Mouse (Mus musculus): Measurements from ENCODE around the gene Ly6g5b.
"Not testable (repeated sequence)": the region's sequence is repeated elsewhere in the genome, so short reads cannot be mapped to it uniquely, and the experiment has no call there.

Ly6g5b gene

DNA sequence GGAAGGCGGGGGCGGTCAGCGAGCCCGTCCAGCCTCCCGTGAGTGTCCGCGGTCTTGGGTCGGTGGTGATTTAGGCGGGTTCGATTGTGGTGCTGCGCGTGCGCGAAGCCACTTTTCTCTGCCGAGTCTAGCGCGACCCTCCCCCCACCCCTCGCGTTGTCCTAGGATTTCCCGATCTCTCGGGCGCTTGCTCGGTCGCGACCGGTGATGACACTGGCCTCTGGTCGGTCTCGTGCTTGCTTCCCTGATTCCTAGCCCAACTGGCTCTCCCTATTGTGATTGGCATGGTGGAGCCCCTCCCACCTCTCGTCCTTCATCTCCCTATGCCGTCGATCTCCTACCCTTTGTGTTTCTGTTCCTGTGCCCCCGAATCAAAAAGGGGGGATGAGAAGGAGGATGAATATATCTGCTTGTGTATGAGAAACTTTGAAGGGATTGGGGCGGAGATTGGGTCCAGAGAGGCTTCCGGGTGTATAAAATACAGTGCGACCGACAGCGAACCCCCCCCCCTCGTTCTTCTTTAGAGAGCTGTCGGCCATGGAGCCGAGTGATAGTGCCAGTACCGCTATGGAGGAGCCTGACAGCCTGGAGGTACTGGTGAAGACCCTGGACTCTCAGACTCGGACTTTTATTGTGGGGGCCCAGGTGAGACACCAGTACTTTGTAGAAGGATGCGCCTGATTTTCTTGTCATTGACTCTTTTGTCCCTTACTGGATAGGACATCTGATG, 20.5 kb upstream of the Ly6g5b start:
- DNase-seq = no peak

DNA sequence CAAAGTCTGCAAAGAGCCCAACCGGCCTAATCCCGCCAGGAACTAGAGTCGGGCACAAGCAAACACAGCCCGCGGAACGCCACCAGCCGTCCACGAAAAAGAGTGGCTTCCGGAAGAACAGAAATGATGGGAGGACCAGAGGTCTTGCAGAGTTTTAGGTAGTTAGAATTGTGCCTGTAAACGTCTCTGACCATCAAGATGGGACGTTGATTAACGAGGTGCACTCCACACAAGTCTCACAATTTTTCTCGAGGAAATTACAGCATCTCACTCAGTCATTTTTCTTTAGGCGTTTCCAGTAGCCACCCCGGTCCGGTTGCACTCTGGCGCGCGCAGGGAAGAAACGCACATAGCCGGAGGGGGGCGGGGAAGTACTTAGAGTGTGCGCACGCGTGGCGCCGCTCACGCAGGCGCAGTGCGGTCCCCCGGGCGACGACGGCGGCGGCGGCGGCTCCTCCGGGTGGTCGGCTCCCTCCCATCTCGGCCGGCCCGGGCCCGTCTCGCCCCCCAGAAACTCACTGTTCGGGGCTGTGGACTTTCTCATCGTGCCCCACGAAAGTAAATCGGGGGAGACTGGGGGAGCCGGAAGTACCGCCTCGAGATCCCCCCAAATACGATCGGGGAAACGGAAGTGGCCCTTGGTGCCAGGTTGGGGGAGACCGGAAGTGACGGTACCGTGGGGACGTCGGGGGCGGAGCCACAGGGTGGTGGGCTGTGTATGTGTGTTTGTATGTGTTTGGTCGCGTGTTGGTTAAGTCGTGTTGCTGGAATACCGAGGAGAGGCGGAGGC, 19.8 kb upstream of the Ly6g5b start, which contains the start of gene Bag6:
TSS of gene Bag6 (plus strand) at position 378 of the 790 bp plus-strand sequence.
- peak; percentile 97 for DNase-seq

DNA sequence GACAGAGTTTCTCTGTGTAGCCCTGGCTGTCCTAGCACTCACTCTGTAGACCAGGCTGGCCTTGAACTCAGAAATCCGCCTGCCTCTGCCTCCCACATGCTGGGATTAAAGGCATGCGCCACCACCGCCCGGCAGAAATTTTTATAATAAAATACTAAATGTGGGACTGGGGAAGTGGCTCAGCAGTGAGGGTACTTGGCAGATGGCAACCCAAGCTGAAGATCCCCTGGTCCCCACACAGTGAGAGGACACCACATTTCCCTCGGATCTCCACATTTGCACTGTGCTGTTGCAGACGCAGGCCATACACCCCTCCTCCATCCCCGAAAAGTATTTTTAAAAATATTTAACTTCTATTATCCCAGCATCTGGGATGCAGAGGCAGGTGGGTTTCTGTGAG, 18.3 kb upstream of the Ly6g5b start:
- no peak for DNase-seq

DNA sequence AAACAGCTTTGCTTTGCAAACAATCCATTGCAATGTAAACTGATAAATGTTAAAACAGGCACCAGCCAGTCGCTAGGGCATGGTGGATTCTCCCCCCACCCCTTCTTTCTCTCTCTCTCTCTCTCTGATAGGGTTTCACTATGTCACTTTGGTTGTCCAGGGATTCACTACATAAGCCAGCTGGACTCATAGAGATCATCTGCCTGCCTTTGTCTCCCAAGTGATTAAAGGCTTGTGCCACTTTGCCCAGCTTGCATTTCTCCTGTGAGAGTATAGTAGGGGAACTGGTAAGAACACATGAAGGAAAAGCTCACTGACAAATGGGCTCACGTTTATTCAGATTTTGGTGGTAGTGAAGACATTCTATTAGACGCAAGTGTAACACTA, 16.9 kb upstream of the Ly6g5b start:
- peak; percentile 63 for DNase-seq

DNA sequence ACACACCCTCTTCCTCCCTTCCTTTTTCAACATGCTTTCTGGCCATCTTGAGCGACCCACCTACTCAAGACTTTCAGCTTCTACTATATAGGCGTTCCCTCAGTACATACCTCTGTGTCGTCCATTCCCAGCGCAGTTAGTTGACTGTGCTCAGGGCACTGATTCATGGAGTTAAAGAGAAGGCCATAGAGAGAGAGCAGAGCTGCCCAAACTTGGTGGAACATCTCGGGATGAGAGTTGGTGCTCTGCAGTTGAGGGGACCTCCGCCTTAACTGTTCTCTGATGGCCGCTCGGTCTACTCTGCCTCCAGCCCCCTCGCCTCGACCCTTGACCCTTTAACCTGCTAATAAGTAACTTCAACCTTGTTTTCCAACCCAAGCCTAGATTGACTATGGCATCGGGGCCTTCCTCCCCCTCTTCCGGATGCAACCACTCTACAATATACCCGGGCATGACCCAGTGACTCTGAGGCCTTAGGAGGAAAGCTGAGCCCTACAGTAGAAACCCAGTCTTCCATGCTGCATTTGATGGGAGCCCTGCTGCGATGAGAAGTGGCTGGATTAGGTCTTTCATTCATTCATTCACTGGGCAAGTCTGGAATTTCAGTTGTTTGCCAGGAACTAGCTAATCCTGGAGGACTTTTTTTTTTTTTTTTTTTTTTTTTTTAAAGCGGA, 16.4 kb upstream of the Ly6g5b start, which contains the start of gene Apom:
TSS of gene Apom (minus strand) at position 551 of the 674 bp plus-strand sequence.
- no peak for DNase-seq

DNA sequence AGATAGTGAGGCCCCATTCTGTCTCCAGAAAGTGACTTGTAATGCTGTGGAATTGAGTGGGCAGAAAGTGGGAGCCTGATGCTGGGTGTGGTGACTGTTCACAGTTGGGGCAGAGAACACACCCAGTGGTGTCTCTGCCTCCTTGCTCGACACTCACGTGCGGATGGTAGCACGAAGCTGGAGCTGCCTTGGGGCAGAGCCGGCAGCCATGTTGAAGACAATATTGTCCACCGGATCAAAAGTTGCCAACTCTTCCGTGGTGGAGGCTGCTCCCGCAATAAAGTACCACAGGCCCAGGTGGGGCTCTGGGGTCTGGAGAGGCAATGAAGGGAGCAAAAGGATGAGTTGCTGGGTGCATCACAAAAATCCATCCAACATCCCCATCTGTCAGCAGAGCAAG, 15.8 kb upstream of the Ly6g5b start:
- no peak for DNase-seq

DNA sequence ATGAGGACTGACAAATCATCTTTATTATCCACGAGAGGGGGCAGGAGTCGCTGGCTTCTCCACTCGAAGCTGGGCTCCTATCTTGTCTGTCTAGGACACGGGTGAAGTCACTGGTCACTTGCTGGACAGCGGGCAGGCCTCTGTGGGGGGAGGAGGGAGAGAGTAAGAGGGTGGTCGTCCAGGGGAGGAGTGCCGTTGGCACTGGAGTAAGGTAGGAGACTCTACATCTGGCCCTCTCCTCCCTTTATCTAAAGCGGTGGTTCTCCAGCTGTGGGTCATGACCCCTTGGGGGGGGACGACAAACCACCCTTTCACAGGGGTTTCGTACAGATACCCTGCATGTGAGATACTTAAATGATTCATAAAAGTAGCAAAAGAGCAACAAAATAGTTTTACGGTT, 13.8 kb upstream of the Ly6g5b start:
- no peak for DNase-seq

DNA sequence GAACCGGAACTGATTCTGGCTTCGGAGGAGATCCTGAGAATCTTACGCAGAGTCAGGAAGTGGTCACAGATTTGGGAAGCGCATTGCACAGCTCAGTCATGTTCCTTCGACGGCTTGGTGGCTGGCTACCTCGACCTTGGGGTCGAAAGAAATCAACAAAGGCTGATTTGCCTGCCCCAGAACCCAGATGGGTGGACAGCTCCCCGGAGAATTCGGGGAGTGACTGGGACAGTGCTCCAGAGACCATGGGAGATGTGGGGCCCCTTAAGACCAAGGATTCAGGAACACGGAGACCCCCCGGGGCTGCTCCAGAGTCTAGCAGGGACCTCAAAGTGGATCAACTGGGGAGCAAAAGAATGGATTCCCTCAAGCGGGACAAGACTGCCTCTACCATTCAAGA, 11.8 kb upstream of the Ly6g5b start:
- no peak for DNase-seq

DNA sequence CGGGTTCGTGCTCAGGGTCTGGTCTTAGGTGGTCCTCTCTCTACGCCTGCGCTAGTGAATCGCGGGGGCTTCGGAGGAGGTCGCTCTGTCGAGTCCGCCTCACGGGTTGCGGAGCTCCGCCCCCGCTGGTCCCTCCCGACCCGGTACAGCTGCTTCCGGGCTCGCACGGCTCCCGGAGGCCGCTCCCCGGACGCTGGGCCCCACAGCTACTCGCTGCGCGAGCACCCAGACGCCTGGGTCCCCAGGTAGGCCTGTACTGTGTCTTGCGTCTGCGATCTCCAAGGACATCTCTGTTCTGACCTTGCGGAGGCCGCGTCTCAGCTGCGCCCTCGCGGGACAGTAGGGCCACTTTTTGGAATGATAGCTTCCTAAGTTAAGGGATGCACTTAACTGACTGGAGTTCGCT, 11.0 kb upstream of the Ly6g5b start, which contains the start of gene D17H6S53E:
TSS of gene D17H6S53E (plus strand) at position 168 of the 406 bp plus-strand sequence.
- DNase-seq = peak; percentile 82

DNA sequence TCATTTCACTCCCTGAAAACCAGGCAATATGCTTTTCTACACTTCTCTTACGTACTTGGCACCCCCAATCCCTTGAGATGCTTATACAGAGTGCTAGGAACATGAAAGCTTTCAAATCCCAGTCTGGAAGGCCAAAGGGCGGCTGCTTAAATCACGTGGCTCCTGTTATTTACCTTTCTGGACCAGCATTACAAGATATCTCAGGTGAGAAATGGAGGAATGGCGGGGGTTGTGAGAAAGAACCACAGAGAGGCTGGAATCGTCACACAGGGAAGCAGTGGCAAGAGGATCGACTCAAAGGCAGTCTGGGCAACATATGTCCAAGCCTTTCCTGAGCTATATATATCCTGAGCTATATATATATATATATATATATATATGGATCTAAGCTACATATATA, 10.3 kb upstream of the Ly6g5b start:
- no peak for DNase-seq

DNA sequence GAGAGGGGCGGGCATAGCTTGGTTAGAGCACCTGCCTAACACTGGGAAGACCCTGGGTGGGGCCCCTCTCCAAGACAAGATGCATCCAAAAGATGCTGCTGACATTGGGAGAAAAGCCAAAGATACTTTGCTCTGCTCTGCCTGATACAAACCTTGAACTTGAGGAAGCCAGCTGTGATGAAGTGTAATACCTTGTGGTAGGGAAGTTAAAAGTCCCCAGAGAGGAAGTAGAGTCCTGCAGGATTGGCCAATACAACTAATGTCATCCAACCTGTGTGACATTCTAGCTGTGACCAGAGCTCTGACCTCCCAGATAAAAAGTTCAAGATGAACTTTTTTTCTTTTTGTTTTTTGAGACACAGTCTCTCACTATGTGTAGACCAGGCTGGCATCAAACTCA, 9.9 kb upstream of the Ly6g5b start:
- DNase-seq = no peak

DNA sequence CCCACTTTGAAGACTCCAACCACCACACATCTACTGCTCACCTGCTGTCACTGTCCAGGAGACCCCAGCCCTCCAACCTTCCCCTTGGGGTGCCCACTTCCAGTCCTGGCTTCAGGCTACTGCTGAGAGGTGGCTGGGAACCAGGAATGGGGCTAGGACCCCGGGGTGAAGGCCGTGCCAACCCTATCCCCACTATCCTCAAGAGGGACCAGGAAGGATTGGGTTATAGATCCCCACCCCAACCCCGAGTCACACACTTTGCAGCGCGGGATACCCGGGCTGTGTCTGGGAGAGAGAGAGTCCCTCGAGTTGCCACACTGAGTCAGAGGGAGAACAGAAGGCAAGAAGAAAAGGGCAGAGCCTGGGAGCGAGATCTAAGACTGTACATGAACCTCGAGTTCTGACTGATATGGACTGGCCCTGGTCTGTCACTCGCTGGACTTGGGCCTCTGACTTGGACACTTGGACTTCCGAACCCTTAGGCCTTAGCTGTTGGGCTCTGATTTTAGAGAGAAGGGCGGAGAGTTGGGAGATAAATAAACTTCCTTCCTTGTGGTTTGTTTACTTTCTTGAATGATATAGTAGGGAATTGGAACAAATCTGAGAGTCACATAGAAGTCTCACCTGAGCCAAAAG, 9.2 kb upstream of the Ly6g5b start:
- DNase-seq = not testable (repeated sequence)

DNA sequence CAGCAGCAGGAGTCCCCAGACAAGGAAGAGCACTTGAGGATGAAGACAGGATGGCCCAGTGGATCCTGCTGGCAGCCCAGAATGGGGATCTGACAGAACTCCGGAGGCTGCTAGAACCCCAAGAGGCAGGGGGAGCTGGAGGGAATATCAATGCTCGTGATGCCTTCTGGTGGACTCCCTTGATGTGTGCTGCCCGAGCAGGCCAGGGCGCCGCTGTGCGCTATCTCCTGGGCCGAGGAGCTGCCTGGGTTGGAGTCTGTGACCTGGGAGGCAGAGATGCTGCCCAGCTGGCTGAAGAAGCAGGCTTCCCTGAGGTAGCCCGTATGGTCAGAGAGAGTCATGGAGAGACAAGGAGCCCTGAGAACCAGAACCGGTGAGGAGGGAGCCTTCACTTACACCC, 8.1 kb upstream of the Ly6g5b start:
- DNase-seq = not testable (repeated sequence)

DNA sequence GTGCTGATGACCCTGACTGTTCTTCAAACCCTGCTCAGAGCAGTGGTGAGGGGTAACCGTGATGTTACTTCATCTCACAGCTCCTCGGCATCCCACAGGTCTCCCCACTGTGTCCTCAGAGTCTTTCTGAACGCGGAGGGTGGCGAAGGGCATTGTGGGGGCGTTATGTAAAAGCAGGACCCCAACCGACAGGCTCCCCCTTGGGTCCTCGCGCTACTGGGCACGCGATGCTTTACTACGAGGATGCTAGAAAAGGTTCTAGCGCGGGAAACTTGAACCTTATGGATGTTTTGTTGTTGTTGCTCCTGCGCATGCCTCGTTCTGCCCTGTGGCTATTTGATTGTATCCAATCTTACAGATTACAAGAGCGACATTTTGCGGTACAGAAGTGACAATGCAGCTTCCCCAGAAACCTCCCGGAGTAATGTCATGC, 6.7 kb upstream of the Ly6g5b start, which contains the start of gene Csnk2b:
TSS of gene Csnk2b (minus strand) at position 183 of the 433 bp plus-strand sequence.
- DNase-seq = peak; percentile 85

DNA sequence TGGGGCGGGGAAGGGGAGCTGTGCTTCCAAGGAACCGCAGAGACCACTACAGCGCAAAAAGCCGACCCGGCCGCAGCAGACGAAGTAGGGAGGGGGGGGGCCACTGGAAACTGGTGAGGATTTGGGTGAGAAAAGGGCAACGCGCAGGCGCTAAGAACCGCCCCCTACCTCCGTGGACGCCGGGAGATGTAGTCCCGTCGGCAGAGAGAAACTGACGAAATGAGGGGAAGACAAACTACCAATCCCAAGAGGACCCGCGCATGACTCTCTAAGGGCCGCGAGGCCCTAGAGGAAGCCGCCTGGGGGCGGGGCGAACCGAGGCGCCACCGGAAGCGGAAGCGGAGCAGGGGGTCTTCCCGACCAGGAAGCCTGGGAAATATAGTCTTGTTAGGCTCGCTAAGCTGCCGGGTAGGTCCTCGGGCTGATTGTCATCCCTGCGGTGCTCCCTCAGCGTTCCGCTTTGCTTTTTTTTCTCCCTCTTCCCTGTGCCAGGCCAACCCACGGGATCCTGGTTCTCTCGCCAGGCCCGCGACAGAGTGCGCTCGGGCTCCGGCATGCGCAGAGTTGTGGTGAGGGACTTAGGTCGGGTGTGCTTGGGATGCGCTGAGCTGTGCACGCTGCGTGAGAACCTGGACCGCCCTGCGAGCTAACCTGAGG, 6.0 kb upstream of the Ly6g5b start, which contains the start of gene Gpank1:
TSS of gene Gpank1 (plus strand) at position 313 of the 657 bp plus-strand sequence.
- DNase-seq = peak; percentile 100

DNA sequence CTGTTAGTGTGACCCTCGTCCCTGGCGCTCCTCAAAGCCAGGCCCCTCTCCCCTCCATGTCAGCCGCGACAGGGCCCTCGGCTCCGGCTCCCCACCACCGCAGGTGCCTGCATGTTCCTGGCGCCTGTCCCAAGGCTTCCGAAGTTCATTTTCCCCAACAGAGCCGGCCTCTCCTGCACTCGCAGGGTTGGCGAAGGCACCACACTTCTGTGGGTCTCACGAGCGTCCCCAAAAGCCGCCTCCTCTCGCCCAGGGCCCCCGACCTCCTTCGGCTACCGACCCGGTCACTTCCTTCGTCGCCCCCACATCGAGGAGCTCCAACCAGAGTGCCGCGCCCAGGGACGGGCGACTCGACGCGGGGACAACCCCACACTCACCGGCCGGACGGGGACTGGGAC, 5.5 kb upstream of the Ly6g5b start:
- DNase-seq = no peak

DNA sequence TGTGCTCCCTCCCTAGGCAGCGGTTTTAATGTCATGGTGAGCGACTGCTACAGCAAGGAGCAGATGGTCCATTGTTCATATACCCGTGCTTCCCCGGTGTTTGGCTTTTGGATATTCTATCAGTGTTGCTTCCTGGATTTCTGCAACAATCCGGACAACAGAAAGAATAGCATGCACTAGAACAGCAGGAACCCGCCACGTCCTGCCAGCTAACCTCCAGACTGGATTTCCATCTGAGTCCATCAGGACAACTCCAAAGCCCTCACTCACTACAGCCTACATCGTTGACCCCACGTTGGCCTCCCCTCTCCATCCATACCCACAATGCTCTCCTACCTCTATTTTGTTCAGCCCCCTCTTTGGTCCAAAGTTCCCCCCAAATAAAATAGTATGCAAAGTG, 3.5 kb downstream of the Ly6g5b start:
- DNase-seq = no peak

DNA sequence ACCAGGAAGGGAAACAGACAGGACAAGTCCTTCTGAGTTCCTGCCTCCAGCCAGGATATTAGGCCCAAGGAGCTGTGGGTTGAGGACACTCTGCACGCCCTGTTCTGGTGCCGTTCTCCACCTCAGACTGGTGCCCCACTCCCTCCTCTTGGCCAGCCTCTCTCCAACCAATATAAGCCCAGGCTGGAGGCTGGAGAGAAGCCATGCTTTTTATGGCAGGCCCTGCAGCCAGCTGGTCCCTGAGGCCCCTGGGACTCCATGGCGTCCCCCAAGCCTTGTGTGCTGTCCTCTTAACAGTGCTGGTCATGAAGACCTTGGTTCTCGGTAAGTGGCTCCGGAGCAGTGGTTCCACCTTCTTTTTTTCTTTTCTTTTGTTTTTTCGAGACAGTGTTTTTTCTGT, 7.1 kb downstream of the Ly6g5b start, which contains the start of gene Ly6g5c:
TSS of gene Ly6g5c (plus strand) at position 183 of the 400 bp plus-strand sequence.
- DNase-seq = no peak

DNA sequence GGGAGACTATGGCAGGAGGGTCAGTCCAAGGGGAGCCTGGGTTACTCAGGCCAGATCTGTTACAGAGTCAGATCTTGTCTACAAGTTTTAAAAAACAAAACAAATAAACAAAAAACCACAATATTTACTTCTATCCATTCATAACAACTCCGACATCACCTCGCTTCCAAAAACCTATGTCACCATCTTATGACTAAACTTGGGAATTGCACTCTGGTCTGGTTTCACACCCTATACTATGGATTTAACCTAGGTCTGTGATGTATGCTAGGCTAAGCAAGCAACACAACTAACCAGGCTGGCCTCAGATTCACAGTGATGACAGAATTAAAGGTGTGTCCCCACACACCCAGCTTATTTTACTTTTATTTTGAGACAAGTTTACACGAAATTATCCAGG, 8.7 kb downstream of the Ly6g5b start:
- no peak for DNase-seq

DNA sequence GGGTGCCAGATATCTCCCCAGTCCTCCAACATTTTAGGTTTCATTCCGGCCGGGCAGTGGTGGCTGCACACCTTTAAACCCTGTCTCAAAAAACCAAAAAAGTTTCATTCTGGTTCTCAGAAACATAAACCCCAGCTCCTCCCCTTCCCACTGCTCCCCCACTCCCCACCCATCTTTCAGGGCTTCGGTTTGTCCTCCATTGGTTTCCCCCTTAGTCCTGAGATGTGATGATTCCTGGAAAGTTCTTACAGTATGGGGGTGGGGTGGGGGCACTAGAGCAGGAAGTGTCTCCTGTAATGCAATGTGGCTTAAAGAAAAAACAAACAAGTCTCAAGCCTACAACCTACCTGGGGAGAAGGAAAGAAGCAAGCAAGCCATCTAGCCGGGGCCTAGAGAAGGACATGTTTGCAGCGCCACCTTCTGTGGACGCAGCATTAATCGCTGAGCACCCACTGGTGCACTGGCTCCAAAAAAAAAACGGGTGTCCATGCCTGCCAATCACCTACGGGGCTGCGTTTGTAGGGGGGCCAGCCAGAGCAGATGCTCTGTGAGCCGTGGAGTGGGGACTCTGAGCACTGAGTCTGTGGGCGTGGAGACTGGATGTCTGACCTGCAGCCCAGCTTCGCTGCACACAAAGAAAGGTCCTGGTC, 9.4 kb downstream of the Ly6g5b start:
- peak; percentile 80 for DNase-seq

DNA sequence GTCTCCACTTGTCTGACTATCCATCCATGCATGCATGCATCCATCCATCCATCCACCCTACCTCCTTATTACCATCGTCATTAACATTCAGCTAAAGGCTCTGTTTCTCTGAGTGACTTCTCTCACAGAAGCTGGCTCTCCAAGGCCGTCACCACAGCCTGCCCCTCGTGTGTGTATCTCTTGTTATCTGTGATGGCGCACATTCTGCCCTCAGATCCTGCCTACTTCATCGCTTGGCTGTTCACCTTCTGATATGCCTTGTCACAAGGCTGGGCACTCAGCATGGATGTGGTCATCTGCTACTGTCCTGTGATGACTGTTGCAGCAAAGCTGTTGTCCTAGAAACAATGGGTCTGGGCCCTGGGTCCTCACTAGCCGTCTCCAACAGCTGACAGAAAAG, 10.5 kb downstream of the Ly6g5b start:
- no peak for DNase-seq

DNA sequence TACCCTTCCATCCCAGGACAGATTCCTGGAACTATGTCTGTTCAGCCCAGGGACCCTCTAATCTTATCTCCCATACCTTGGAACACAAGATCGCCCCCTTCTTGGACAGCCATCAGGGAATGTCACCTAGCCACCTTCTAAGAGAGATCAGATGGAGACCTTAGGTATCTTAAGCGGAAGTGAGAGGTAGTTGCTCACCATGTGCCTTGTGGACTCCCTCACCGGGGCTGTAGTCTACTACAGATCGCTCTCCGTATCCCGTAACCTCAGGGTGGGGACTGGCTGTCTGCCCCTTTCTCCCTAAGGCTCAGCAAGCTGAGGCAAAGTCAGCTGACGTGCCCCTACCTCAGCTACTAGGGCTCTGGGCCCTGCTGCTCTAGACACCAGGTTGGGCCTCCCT, 11.1 kb downstream of the Ly6g5b start:
- DNase-seq = no peak

Data from retina, postnatal 1 day (tissue).